Mouse (Mus musculus) embryo, embryonic 10.5 days (tissue): ENCODE measurements around the gene Ezr.
A peak's percentile ranks its signal among the peaks of the same experiment; 100 is the strongest.

ENCODE experiments used
- DNase-seq: peaks from one replicate; pipeline ENCODE4 v3.0.0-alpha.2; 2015; ENCODE audit warnings: low spot score

Gene Ezr

GRCm38 (mm10) chr17:6782611-6783005 lies at the start of gene Ezr:
Ezr (minus strand) TSS chr17:6782784.
- peak; percentile 88 for DNase-seq

GRCm38 (mm10) chr17:6830004-6830592 lies 47.5 kb upstream of the Ezr start:
- no peak for DNase-seq

- DNase-seq = no peak
Measured at GRCm38 (mm10) chr17:6828531-6829150, 46.1 kb upstream of the Ezr start.

- DNase-seq = peak; percentile 97
Measured at GRCm38 (mm10) chr17:6827740-6828461, 45.3 kb upstream of the Ezr start.

- DNase-seq = no peak
Measured at GRCm38 (mm10) chr17:6827159-6827733, 44.7 kb upstream of the Ezr start.

- no peak for DNase-seq
Measured at GRCm38 (mm10) chr17:6816796-6817195, 34.2 kb upstream of the Ezr start.

GRCm38 (mm10) chr17:6816151-6816550 lies 33.6 kb upstream of the Ezr start:
- DNase-seq = no peak

- DNase-seq = no peak
Measured at GRCm38 (mm10) chr17:6814656-6815055, 32.1 kb upstream of the Ezr start.

- DNase-seq = no peak
Measured at GRCm38 (mm10) chr17:6812851-6813191, 30.2 kb upstream of the Ezr start.

- peak; percentile 43 for DNase-seq
Measured at GRCm38 (mm10) chr17:6811931-6812850, 29.6 kb upstream of the Ezr start.

GRCm38 (mm10) chr17:6809331-6809730 lies 26.7 kb upstream of the Ezr start:
- no peak for DNase-seq

- DNase-seq = peak; percentile 28
Measured at GRCm38 (mm10) chr17:6808521-6809165, 26.1 kb upstream of the Ezr start.

- DNase-seq = no peak
Measured at GRCm38 (mm10) chr17:6807827-6808520, 25.4 kb upstream of the Ezr start.

- no peak for DNase-seq
Measured at GRCm38 (mm10) chr17:6804853-6805543, 22.4 kb upstream of the Ezr start.

- no peak for DNase-seq
Measured at GRCm38 (mm10) chr17:6804111-6804510, 21.5 kb upstream of the Ezr start.

- DNase-seq = no peak
Measured at GRCm38 (mm10) chr17:6803614-6804013, 21.0 kb upstream of the Ezr start.

GRCm38 (mm10) chr17:6798392-6799061 lies 15.9 kb upstream of the Ezr start:
- DNase-seq = no peak

- DNase-seq = no peak
Measured at GRCm38 (mm10) chr17:6797471-6797870, 14.9 kb upstream of the Ezr start.

GRCm38 (mm10) chr17:6794160-6794751 lies 11.7 kb upstream of the Ezr start:
- no peak for DNase-seq
